ENCODE assay signal across 8 mouse cellular contexts in the genomic region with DNA sequence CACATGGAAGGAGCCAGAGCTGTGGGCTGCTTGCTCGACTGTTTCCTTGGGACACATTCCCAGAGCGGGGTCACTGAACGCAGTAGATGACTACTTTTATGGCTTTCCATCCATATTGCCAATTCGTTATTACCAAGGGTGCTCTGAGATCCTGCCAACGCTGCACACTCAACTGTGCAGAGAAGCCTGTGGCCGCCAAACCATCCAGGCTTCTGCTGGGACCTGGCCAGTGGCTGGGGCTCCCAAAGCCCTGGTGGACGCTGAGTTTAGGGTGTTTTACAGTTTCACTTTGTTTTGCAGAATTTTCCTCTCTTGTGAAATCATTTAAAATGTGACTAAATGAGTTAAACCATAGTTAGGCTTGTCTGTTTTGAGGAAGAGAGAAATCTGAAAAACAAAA. TPM values are rescaled to one million over a fixed set of nuclear protein-coding genes. Genes with fewer than 3 reads are reported as not detected.
DNase-seq lines count a peak whose midpoint lies in the region; ATAC-seq and TF ChIP-seq lines count a peak whose summit lies in the region.

No protein-coding gene starts in this region.

- H3K36me3 ChIP-seq in ES-Bruce4 (ENCODE audit: control insufficient read depth, insufficient read depth, low read length, poor library complexity, severe bottlenecking), result no peaks in the 10 kb centered on the region
- H3K36me3 ChIP-seq in heart, embryonic 14.5 days (ENCODE audit: control insufficient read depth, insufficient read depth, low read length), result no peaks in the 10 kb centered on the region
- H3K36me3 ChIP-seq in midbrain, embryonic 12.5 days, result no peaks in the 10 kb centered on the region

- no peak overlapping the region for H3K27ac ChIP-seq in ES-Bruce4 (ENCODE audit: insufficient read depth, low read length)
- no peak overlapping the region for H3K27ac ChIP-seq in brown adipose tissue, adult 24 weeks (replicated peaks; ENCODE audit: low read depth, low read length)
- peak overlapping the region; percentile 85 to 97 for H3K27ac ChIP-seq in heart, embryonic 14.5 days (replicated peaks in 1 of 2; ENCODE audit: control insufficient read depth in 1 of 2, insufficient read depth in 1 of 2, low read depth in 2 of 2, low read length in 2 of 2)
- H3K27ac ChIP-seq in midbrain, embryonic 12.5 days (replicated peaks), result no peak overlapping the region

- H3K4me1 ChIP-seq in ES-Bruce4 (ENCODE audit: control insufficient read depth, insufficient read depth, low read length), result no peaks in the 10 kb centered on the region
- H3K4me1 ChIP-seq in brown adipose tissue, adult 24 weeks (ENCODE audit: control insufficient read depth, insufficient read depth, insufficient read length, low read length), result peaks cover 5% of the 10 kb centered on the region
- H3K4me1 ChIP-seq in heart, embryonic 14.5 days (ENCODE audit: control insufficient read depth in 2 of 2, insufficient read depth in 2 of 2, low read length in 2 of 2), result peaks cover 42 to 56% of the 10 kb centered on the region in 2 experiments
- H3K4me1 ChIP-seq in midbrain, embryonic 12.5 days, result peaks cover 11% of the 10 kb centered on the region

- peak overlapping the region; percentile 68 for H3K9ac ChIP-seq in ES-Bruce4 (ENCODE audit: low read depth, poor library complexity, severe bottlenecking)
- H3K9ac ChIP-seq in heart, embryonic 14.5 days (ENCODE audit: low read length), result peak overlapping the region; percentile 83
- H3K9ac ChIP-seq in midbrain, embryonic 12.5 days (replicated peaks), result peak overlapping the region; percentile 56; the same call in 1 of the 2 replicates

- H3K4me3 ChIP-seq in ES-Bruce4 (ENCODE audit: low read depth, low read length), result 0 out of 2 replicates have a peak overlapping the region, but pooled peaks have one; percentile 43
- peak overlapping the region; percentile 45 for H3K4me3 ChIP-seq in brown adipose tissue, adult 24 weeks (ENCODE audit: insufficient read depth, low read depth, low read length)
- H3K4me3 ChIP-seq in heart, embryonic 14.5 days (ENCODE audit: control insufficient read depth in 1 of 2, insufficient read depth in 1 of 2, low read depth in 1 of 2, low read length in 2 of 2), result peak overlapping the region; percentile 35 to 44
- peak overlapping the region; percentile 38 for H3K4me3 ChIP-seq in midbrain, embryonic 12.5 days

- no peaks in the 10 kb centered on the region for H3K27me3 ChIP-seq in ES-Bruce4 (ENCODE audit: control insufficient read depth, insufficient read depth, low read length, poor library complexity, severe bottlenecking)
- no peaks in the 10 kb centered on the region for H3K27me3 ChIP-seq in heart, embryonic 14.5 days (ENCODE audit: control insufficient read depth, insufficient read depth, low read length)
- H3K27me3 ChIP-seq in midbrain, embryonic 12.5 days, result peaks cover 38% of the 10 kb centered on the region

- H3K9me3 ChIP-seq in ES-Bruce4 (replicated peaks; ENCODE audit: control insufficient read depth, insufficient read depth, low read length, poor library complexity, severe bottlenecking), result no peaks in the 10 kb centered on the region
- H3K9me3 ChIP-seq in heart, embryonic 14.5 days (ENCODE audit: control insufficient read depth, low read length), result no peaks in the 10 kb centered on the region
- H3K9me3 ChIP-seq in midbrain, embryonic 12.5 days, result no peaks in the 10 kb centered on the region

- no peak for TF ChIP-seq EP300 in ES-Bruce4 (IDR thresholded peaks at IDR 0.05; ENCODE audit: insufficient read depth, low read depth, low read length)

- ATAC-seq in heart, embryonic 14.5 days (ENCODE audit: insufficient number of reproducible peaks, insufficient read depth, low FRiP score, low read depth), result no peak
- ATAC-seq in midbrain, embryonic 12.5 days (ENCODE audit: low FRiP score, low read depth), result no peak
- no peak for ATAC-seq in frontal cortex, adult (ENCODE audit: low TSS enrichment)

- TF ChIP-seq POLR2A in ES-Bruce4 (IDR thresholded peaks at IDR 0.05; ENCODE audit: insufficient read depth, low read length), result no peak

- peak; percentile 65 for DNase-seq in kidney, postnatal 10 days
- DNase-seq in thymus, postnatal 4 days, result no peak
- DNase-seq in cerebellum, adult 11 months, result no peak

- peak overlapping the region; percentile 95 for H3K4me2 ChIP-seq in heart, embryonic 14.5 days (ENCODE audit: low read length)
- H3K4me2 ChIP-seq in midbrain, embryonic 12.5 days (replicated peaks), result peak overlapping the region; percentile 76

- 24% methylated on average over 7 of the region's 7 CpGs for WGBS in heart, embryonic 14.5 days
- 40% methylated on average over 7 of the region's 7 CpGs for WGBS in midbrain, embryonic 12.5 days

- no peak for TF ChIP-seq CTCF in ES-Bruce4 (IDR thresholded peaks at IDR 0.05; ENCODE audit: low read depth, low read length)

RNA-seq across cellular contexts. Expression of a gene that starts 32.7 kb away (rescaled TPM):
- polyA plus RNA-seq in ES-Bruce4 (2011; ENCODE audit: insufficient read depth, insufficient read length, low read depth, missing spikeins), result 0.49 and 0.58 TPM in 2 replicates
- polyA plus RNA-seq in brown adipose tissue, adult 24 weeks (2012; ENCODE audit: insufficient read depth, insufficient read length, missing spikeins), result 57.9 and 76.0 TPM in 2 replicates
- not detected in 2 replicates for polyA plus RNA-seq in heart, embryonic 14.5 days (2014; fragmentation: Nextera tagmentation; extraction: Ambion mirVana)
- not detected in 2 replicates for polyA plus RNA-seq in midbrain, embryonic 12.5 days (2016; fragmentation: Nextera tagmentation; extraction: Ambion mirVana)

Comparison
In these comparisons a context has a peak if more than half of its experiments do, and no peak if none do; other contexts are left out.
1. H3K27ac ChIP-seq: peak in heart, embryonic 14.5 days (2 of 2); none in ES-Bruce4 (single experiment), brown adipose tissue, adult 24 weeks (single experiment) and midbrain, embryonic 12.5 days (single experiment).
2. RNA of a gene that starts 32.7 kb away (polyA plus RNA-seq): 57.9 to 76.0 TPM in brown adipose tissue, adult 24 weeks; 0.49 to 0.58 TPM in ES-Bruce4, not detected in midbrain, embryonic 12.5 days and not detected in heart, embryonic 14.5 days; every median in the first group is over 10 times any median in the second.
3. Peak in every context shown above with its lines, with median percentiles within 50 percentile points of each other: H3K4me3 ChIP-seq and H3K9ac ChIP-seq.